Mouse (Mus musculus): ENCODE results near the gene Trpm1. TPM values are rescaled to one million over a fixed set of nuclear protein-coding genes. Genes with fewer than 3 reads are reported as not detected.

Gene Trpm1
- polyA plus RNA-seq, 1 experiment from 2014 or later = not detected

- Histone ChIP-seq H3K27me3 (ENCODE audit: control insufficient read depth, insufficient read depth, low read length) (no peaks in the 10 kb centered on the region), H3K36me3 (ENCODE audit: control insufficient read depth, insufficient read depth, low read length) (no peaks in the 10 kb centered on the region), H3K4me3 (ENCODE audit: low read length) (no peak overlapping the region), H3K27ac (ENCODE audit: low read depth, low read length) (no peak overlapping the region), H3K4me1 (ENCODE audit: control insufficient read depth, insufficient read depth, low read length) (no peaks in the 10 kb centered on the region), H3K9me3 (ENCODE audit: control insufficient read depth, low read length) (no peaks in the 10 kb centered on the region), H3K4me2 (replicated peaks; ENCODE audit: low read depth, low read length) (no peak overlapping the region), H3K9ac (ENCODE audit: low read depth, low read length) (no peak overlapping the region)
- WGBS = 75% methylated on average over 4 of the region's 4 CpGs
- no peak for ATAC-seq (ENCODE audit: low FRiP score, low TSS enrichment)
These were observed 82.9 kb downstream of the Trpm1 start for GRCm38 (mm10) chr7:64236521-64236920.

DNA sequence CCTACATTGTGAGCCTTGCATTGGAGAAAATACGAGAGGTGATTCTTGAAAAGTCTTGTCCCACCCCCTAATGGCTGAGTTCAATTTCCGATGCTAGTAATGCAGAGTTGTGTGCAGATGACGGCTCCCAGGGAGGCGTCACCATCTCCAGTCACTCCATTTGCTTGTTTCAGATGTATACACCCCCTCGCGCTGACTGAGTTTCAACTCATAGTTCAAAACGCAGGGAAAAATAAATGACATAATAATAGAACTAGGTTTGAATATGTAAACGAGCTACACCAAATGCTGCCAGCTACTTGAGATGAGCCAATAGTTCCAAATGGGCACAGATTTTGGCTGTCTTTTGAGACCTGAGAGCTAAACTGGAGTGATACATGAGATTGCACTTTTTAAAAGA lies 84.1 kb downstream of the Trpm1 start:
- Histone ChIP-seq H3K4me1 (ENCODE audit: control insufficient read depth, insufficient read depth, low read length) (no peaks in the 10 kb centered on the region), H3K4me2 (replicated peaks; ENCODE audit: low read depth, low read length) (no peak overlapping the region), H3K4me3 (ENCODE audit: low read length) (no peak overlapping the region), H3K9ac (ENCODE audit: low read depth, low read length) (no peak overlapping the region), H3K9me3 (ENCODE audit: control insufficient read depth, low read length) (no peaks in the 10 kb centered on the region), H3K27me3 (ENCODE audit: control insufficient read depth, insufficient read depth, low read length) (no peaks in the 10 kb centered on the region), H3K36me3 (ENCODE audit: control insufficient read depth, insufficient read depth, low read length) (no peaks in the 10 kb centered on the region), H3K27ac (ENCODE audit: low read depth, low read length) (no peak overlapping the region)
- no peak for ATAC-seq (ENCODE audit: low FRiP score, low TSS enrichment)
- 91% methylated on average over 8 of the region's 8 CpGs for WGBS

DNA sequence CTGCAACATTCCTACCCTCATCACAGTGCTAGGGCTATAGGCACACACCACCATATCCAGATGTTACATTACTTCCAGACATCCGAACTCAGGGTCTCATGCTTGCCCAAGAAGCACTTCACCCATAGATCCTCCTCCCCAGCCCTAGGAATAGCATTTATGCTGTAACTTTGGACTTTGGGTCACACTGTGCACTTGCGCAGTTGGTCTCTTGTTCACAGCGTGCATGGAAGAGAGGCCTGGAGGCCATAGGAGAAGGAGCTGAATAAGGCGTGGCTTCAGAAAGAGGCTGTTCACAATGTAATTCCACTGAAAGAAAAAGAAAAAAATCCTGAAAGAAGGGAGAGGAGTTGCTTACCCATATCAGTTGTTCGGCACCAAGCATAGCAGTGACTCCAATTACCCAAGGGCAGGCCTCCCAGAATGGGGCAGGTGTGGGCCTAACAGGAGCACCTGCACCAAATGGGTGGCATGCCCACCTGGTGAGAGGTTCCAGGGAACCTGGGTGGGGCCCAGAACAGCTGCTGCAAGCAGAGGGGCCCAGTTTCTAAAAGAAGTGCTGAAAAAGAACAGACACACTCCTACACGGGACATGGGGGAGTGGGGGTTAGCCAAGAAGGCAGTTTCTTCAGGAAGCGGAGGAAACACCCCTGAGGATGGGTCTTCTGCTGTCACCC lies 84.9 kb downstream of the Trpm1 start:
- WGBS = 81% methylated on average over 7 of the region's 7 CpGs
- Histone ChIP-seq H3K4me3 (ENCODE audit: low read length) (no peak overlapping the region), H3K27ac (ENCODE audit: low read depth, low read length) (no peak overlapping the region), H3K4me1 (ENCODE audit: control insufficient read depth, insufficient read depth, low read length) (no peaks in the 10 kb centered on the region), H3K27me3 (ENCODE audit: control insufficient read depth, insufficient read depth, low read length) (no peaks in the 10 kb centered on the region), H3K4me2 (replicated peaks; ENCODE audit: low read depth, low read length) (no peak overlapping the region), H3K36me3 (ENCODE audit: control insufficient read depth, insufficient read depth, low read length) (no peaks in the 10 kb centered on the region), H3K9ac (ENCODE audit: low read depth, low read length) (no peak overlapping the region), H3K9me3 (ENCODE audit: control insufficient read depth, low read length) (no peaks in the 10 kb centered on the region)
- ATAC-seq (ENCODE audit: low FRiP score, low TSS enrichment) = no peak

- 87% methylated on average over 9 of the region's 9 CpGs for WGBS
- Histone ChIP-seq H3K27me3 (ENCODE audit: control insufficient read depth, insufficient read depth, low read length) (no peaks in the 10 kb centered on the region), H3K4me1 (ENCODE audit: control insufficient read depth, insufficient read depth, low read length) (no peaks in the 10 kb centered on the region), H3K9me3 (ENCODE audit: control insufficient read depth, low read length) (no peaks in the 10 kb centered on the region), H3K27ac (ENCODE audit: low read depth, low read length) (no peak overlapping the region), H3K4me3 (ENCODE audit: low read length) (no peak overlapping the region), H3K4me2 (replicated peaks; ENCODE audit: low read depth, low read length) (no peak overlapping the region), H3K9ac (ENCODE audit: low read depth, low read length) (no peak overlapping the region), H3K36me3 (ENCODE audit: control insufficient read depth, insufficient read depth, low read length) (no peaks in the 10 kb centered on the region)
- no peak for ATAC-seq (ENCODE audit: low FRiP score, low TSS enrichment)
These were observed 85.6 kb downstream of the Trpm1 start for GRCm38 (mm10) chr7:64239138-64239805.

DNA sequence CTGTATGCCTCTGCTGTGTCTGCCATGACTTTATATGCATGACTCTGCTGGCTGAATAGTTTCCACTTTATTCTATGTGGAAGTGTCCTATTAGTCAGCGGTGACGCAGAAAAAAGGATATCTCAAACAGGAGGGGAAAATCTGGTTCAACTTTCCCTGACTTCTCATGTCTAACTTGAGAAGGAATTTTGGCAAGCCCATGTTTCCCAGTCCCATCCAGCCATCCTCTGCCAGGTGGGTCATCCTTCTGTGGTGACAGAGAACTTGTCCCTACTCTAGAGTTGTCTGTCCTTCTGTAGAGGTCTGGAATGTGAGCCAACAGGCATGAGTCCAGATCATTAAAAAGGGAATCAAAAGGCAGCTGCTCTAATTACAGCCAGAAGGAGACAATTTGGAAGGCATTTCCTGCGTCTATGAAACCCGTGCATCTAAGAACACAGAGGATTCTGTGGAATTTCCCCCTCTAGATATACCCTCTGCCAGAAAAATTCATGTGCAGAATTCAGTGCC lies 86.2 kb downstream of the Trpm1 start:
- WGBS = 85% methylated on average over 4 of the region's 4 CpGs
- no peak for ATAC-seq (ENCODE audit: low FRiP score, low TSS enrichment)
- no peaks in the 10 kb centered on the region for H3K9me3 ChIP-seq (ENCODE audit: control insufficient read depth, low read length)
- H3K36me3 ChIP-seq (ENCODE audit: control insufficient read depth, insufficient read depth, low read length) = no peaks in the 10 kb centered on the region
- no peak overlapping the region for H3K4me3 ChIP-seq (ENCODE audit: low read length)
- no peak overlapping the region for H3K9ac ChIP-seq (ENCODE audit: low read depth, low read length)
- no peaks in the 10 kb centered on the region for H3K27me3 ChIP-seq (ENCODE audit: control insufficient read depth, insufficient read depth, low read length)
- H3K4me2 ChIP-seq (replicated peaks; ENCODE audit: low read depth, low read length) = no peak overlapping the region
- H3K4me1 ChIP-seq (ENCODE audit: control insufficient read depth, insufficient read depth, low read length) = no peaks in the 10 kb centered on the region
- no peak overlapping the region for H3K27ac ChIP-seq (ENCODE audit: low read depth, low read length)

DNA sequence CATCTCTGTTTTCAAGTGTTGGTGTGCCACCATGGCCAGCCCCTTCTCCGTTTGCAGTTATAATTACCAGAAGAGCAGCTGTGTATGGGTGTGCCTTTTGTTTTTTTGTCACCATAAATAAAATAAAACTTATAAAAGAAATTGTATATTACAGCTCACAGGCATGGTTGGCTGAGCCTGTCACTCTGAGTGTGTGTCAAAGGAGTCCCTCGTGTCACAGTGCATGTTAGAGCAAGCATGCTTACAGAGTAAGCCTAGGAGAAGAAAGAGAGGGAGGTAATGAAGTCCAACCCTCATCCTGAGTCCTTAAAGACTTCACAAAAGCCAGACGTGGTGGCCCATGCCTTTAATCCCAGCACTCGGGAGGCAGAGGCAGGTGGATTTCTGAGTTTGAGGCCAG lies 88.8 kb downstream of the Trpm1 start:
- no peaks in the 10 kb centered on the region for H3K27me3 ChIP-seq (ENCODE audit: control insufficient read depth, insufficient read depth, low read length)
- no peak overlapping the region for H3K4me3 ChIP-seq (ENCODE audit: low read length)
- H3K4me2 ChIP-seq (replicated peaks; ENCODE audit: low read depth, low read length) = no peak overlapping the region
- H3K4me1 ChIP-seq (ENCODE audit: control insufficient read depth, insufficient read depth, low read length) = no peaks in the 10 kb centered on the region
- ATAC-seq (ENCODE audit: low FRiP score, low TSS enrichment) = no peak
- no peaks in the 10 kb centered on the region for H3K9me3 ChIP-seq (ENCODE audit: control insufficient read depth, low read length)
- no peaks in the 10 kb centered on the region for H3K36me3 ChIP-seq (ENCODE audit: control insufficient read depth, insufficient read depth, low read length)
- no peak overlapping the region for H3K27ac ChIP-seq (ENCODE audit: low read depth, low read length)
- H3K9ac ChIP-seq (ENCODE audit: low read depth, low read length) = no peak overlapping the region
- 80% methylated on average over 4 of the region's 4 CpGs for WGBS

GRCm38 (mm10) chr7:64244371-64244770 lies 90.7 kb downstream of the Trpm1 start:
- Histone ChIP-seq H3K4me1 (ENCODE audit: control insufficient read depth, insufficient read depth, low read length) (no peaks in the 10 kb centered on the region), H3K27me3 (ENCODE audit: control insufficient read depth, insufficient read depth, low read length) (no peaks in the 10 kb centered on the region), H3K9ac (ENCODE audit: low read depth, low read length) (no peak overlapping the region), H3K4me2 (replicated peaks; ENCODE audit: low read depth, low read length) (no peak overlapping the region), H3K9me3 (ENCODE audit: control insufficient read depth, low read length) (no peaks in the 10 kb centered on the region), H3K4me3 (ENCODE audit: low read length) (no peak overlapping the region), H3K27ac (ENCODE audit: low read depth, low read length) (no peak overlapping the region), H3K36me3 (ENCODE audit: control insufficient read depth, insufficient read depth, low read length) (no peaks in the 10 kb centered on the region)
- ATAC-seq (ENCODE audit: low FRiP score, low TSS enrichment) = no peak
- WGBS = 77% methylated on average over 6 of the region's 6 CpGs

DNA sequence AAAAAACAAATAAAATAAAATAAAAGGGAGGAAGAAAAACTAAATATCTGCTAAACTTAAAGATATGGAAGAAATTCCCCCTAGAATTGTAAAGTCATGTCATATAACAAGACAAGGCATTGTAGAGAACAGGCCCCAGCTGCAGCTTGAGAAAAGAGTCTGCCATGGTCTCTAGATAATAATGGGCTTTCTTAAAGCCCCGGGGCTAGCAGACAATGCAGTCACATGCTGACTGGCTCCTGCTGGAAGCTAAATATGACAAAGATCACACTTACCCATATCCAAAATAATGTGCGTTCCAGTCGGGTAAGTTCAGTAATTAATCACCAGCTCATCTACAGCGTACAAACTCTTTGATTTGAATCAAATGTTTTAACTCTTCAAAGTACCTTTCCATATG lies 93.1 kb downstream of the Trpm1 start:
- H3K4me3 ChIP-seq (ENCODE audit: low read length) = no peak overlapping the region
- H3K9me3 ChIP-seq (ENCODE audit: control insufficient read depth, low read length) = no peaks in the 10 kb centered on the region
- no peak for ATAC-seq (ENCODE audit: low FRiP score, low TSS enrichment)
- H3K27ac ChIP-seq (ENCODE audit: low read depth, low read length) = no peak overlapping the region
- H3K27me3 ChIP-seq (ENCODE audit: control insufficient read depth, insufficient read depth, low read length) = no peaks in the 10 kb centered on the region
- no peak overlapping the region for H3K4me2 ChIP-seq (replicated peaks; ENCODE audit: low read depth, low read length)
- WGBS = 77% methylated on average over 4 of the region's 4 CpGs
- H3K36me3 ChIP-seq (ENCODE audit: control insufficient read depth, insufficient read depth, low read length) = no peaks in the 10 kb centered on the region
- no peak overlapping the region for H3K9ac ChIP-seq (ENCODE audit: low read depth, low read length)
- H3K4me1 ChIP-seq (ENCODE audit: control insufficient read depth, insufficient read depth, low read length) = 0 out of 2 replicates have a peak, but pooled peaks cover 2% of the 10 kb centered on the region

DNA sequence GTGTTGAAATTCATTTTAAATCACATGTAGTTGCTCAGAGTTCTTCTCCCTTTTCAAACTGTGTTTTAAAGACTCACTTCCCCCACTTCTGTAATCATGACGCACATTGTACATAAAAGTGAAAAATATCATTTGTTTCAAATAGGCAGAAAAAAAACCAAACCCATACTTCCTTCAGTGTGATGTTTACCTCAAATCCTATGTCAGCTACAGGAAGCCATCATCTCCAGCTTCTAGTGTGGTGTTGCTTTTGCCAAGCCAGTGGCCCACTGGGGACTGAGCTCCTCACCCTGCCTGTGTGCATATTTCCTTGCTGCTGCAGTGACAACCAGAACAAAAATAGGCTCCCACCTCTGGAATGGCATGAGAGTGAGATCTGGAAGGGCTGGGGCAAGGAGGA lies 94.7 kb downstream of the Trpm1 start:
- Histone ChIP-seq H3K9ac (ENCODE audit: low read depth, low read length) (no peak overlapping the region), H3K4me2 (replicated peaks; ENCODE audit: low read depth, low read length) (no peak overlapping the region), H3K4me1 (ENCODE audit: control insufficient read depth, insufficient read depth, low read length) (0 out of 2 replicates have a peak, but pooled peaks cover 2% of the 10 kb centered on the region), H3K4me3 (ENCODE audit: low read length) (no peak overlapping the region), H3K9me3 (ENCODE audit: control insufficient read depth, low read length) (no peaks in the 10 kb centered on the region), H3K36me3 (ENCODE audit: control insufficient read depth, insufficient read depth, low read length) (no peaks in the 10 kb centered on the region), H3K27ac (ENCODE audit: low read depth, low read length) (no peak overlapping the region), H3K27me3 (ENCODE audit: control insufficient read depth, insufficient read depth, low read length) (no peaks in the 10 kb centered on the region)
- ATAC-seq (ENCODE audit: low FRiP score, low TSS enrichment) = no peak
- WGBS = 81% methylated on average over 1 of the region's 1 CpGs

All from kidney, embryonic 14.5 days (tissue).